ENCODE assay signal across 16 mouse cellular contexts in the genomic region with DNA sequence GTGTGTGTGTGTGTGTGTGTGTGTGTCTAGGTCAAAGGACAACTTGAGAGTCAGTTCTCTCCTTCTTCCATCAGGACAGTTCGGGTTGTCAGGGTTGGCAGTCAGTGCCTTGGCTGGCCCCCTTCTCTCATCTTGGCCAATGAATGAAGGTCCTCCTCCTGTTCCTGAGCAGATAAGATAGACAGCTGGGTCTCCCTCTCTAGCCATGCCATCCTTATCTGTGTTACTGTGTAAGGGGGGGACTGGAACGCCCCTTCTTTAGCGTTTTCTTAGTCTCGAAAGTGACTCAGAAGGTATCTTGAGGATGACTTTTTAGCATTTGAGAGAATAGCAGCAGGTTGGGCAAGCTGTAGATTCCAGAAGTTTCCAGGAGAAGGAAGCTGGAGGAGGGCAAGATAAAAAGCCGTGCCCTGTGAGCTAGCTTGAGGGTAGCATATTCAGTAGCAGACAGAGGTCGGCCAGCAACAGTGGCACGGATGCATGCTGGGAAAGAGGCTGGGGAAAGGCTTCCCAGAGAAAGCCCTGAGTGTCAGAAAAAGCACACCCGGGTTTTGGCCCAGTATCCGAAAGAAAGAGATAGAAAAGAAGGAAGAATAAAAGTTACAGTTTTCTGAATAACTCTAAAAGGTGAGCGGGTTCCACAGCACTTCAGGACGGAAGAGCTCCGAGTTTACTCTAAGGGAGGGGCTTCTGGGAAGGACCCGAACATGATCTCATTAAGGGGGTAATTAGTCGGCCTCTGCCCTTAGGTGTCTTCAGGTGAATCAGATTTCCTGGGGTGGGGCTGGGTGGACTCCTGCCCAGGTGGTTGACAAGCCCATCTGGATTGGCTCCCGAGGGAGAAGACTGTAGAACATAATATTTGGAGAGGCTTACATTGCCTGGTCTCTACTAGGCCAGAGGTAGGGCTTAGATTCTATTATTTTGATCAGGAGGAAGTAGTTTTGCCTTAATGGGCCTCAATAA. TPM values are rescaled to one million over a fixed set of nuclear protein-coding genes. Genes with fewer than 3 reads are reported as not detected.
A peak's percentile ranks its signal among the peaks of the same experiment; 100 is the strongest.
DNase-seq lines count a peak whose midpoint lies in the region; ATAC-seq lines count a peak whose summit lies in the region.
"Had no signal": no experiment of that assay in that cellular context is flagged by ENCODE, and none has a peak within 500 bp of the region (broad histone marks: within the 10 kb centered on the region; RNA-seq: fewer than 3 reads in every experiment).

No protein-coding gene starts in this region.

- H3K27ac ChIP-seq in intestine, embryonic 15.5 days = no peak overlapping the region
- H3K27ac ChIP-seq in liver, embryonic 16.5 days (ENCODE audit: low read length) = peak overlapping the region; percentile 81
- H3K27ac ChIP-seq: embryonic facial prominence, embryonic 13.5 days; limb, embryonic 12.5 days; midbrain, embryonic 12.5 days had no signal

- peaks cover 17% of the 10 kb centered on the region; the same call in 1 of the 2 replicates for H3K4me1 ChIP-seq in intestine, embryonic 15.5 days (replicated peaks)
- H3K4me1 ChIP-seq in liver, embryonic 16.5 days (ENCODE audit: control insufficient read depth, low read depth, low read length) = peaks cover 40% of the 10 kb centered on the region

- H3K36me3 ChIP-seq in intestine, embryonic 15.5 days = no peaks in the 10 kb centered on the region
- H3K36me3 ChIP-seq in liver, embryonic 16.5 days (ENCODE audit: control insufficient read depth, insufficient read depth) = no peaks in the 10 kb centered on the region
- H3K36me3 ChIP-seq: embryonic facial prominence, embryonic 13.5 days; limb, embryonic 12.5 days; midbrain, embryonic 12.5 days had no signal

- peak; percentile 60 for ATAC-seq in intestine, embryonic 15.5 days
- ATAC-seq in liver, embryonic 16.5 days (ENCODE audit: low read depth) = peak; percentile 99
- ATAC-seq: forebrain, embryonic 14.5 days had no signal

- H3K9ac ChIP-seq in intestine, embryonic 15.5 days = no peak overlapping the region
- peak overlapping the region; percentile 17 for H3K9ac ChIP-seq in liver, embryonic 16.5 days (ENCODE audit: low read depth, low read length)
- H3K9ac ChIP-seq: embryonic facial prominence, embryonic 13.5 days; limb, embryonic 12.5 days; midbrain, embryonic 12.5 days had no signal

- no peaks in the 10 kb centered on the region for H3K27me3 ChIP-seq in intestine, embryonic 15.5 days (replicated peaks)
- H3K27me3 ChIP-seq in liver, embryonic 16.5 days (ENCODE audit: control insufficient read depth, insufficient read depth, low read depth, low read length) = no peaks in the 10 kb centered on the region
- H3K27me3 ChIP-seq: embryonic facial prominence, embryonic 13.5 days; limb, embryonic 12.5 days; midbrain, embryonic 12.5 days had no signal

- peak; percentile 86 for DNase-seq in heart, adult 11 months
- DNase-seq in heart, adult 9 months (ENCODE audit: low spot score in 2 of 2) = no peak
- peak; percentile 74 for DNase-seq in MEL-GATA-1-ER (ENCODE audit: extremely low read depth, low read depth)
- DNase-seq in spleen, adult 18-20 months = no peak
- no peak for DNase-seq in urinary bladder, postnatal 4 days (ENCODE audit: low spot score in 2 of 2)
- DNase-seq in frontal cortex, postnatal 25 days (ENCODE audit: low spot score in 2 of 2) = no peak
- DNase-seq: gastrocnemius, adult 2 months; lung, postnatal 10 days; right cerebral cortex, postnatal 14 days; thymus, postnatal 14 days had no signal

- no peak overlapping the region for H3K4me2 ChIP-seq in intestine, embryonic 15.5 days (replicated peaks)
- peak overlapping the region; percentile 45 for H3K4me2 ChIP-seq in liver, embryonic 16.5 days (ENCODE audit: low read depth, low read length)
- H3K4me2 ChIP-seq: embryonic facial prominence, embryonic 13.5 days; limb, embryonic 12.5 days; midbrain, embryonic 12.5 days had no signal

- no peaks in the 10 kb centered on the region for H3K9me3 ChIP-seq in intestine, embryonic 15.5 days
- H3K9me3 ChIP-seq in liver, embryonic 16.5 days (replicated peaks; ENCODE audit: control insufficient read depth, low read length) = no peaks in the 10 kb centered on the region
- H3K9me3 ChIP-seq: embryonic facial prominence, embryonic 13.5 days; limb, embryonic 12.5 days; midbrain, embryonic 12.5 days had no signal

- whole genome bisulfite sequencing in intestine, embryonic 15.5 days = 61% methylated on average over 15 of the region's 15 CpGs
- WGBS in liver, embryonic 16.5 days (ENCODE audit: insufficient replicate concordance) = 44% methylated on average over 15 of the region's 15 CpGs

- H3K4me3 ChIP-seq in intestine, embryonic 15.5 days (replicated peaks) = no peak overlapping the region
- H3K4me3 ChIP-seq in liver, embryonic 16.5 days (ENCODE audit: low read depth, low read length) = peak overlapping the region; percentile 5
- H3K4me3 ChIP-seq: embryonic facial prominence, embryonic 13.5 days; gastrocnemius, adult 2 months; limb, embryonic 12.5 days; midbrain, embryonic 12.5 days had no signal

RNA-seq across cellular contexts. Expression of a gene that starts 50.9 kb away (rescaled TPM):
- polyA plus RNA-seq in intestine, embryonic 15.5 days (2015; fragmentation: Nextera tagmentation; extraction: Ambion mirVana) = 2.7 and 2.8 TPM in 2 replicates
- polyA plus RNA-seq in liver, embryonic 16.5 days (2015; fragmentation: Nextera tagmentation; extraction: Ambion mirVana) = 4.0 and 4.8 TPM in 2 replicates

RNA-seq across cellular contexts. Expression of a gene that starts 53.3 kb away (rescaled TPM):
- polyA plus RNA-seq in intestine, embryonic 15.5 days (2015; fragmentation: Nextera tagmentation; extraction: Ambion mirVana) = 1.6 and 1.9 TPM in 2 replicates
- 0.04 TPM in 1 of 2 replicates, not detected in the other for polyA plus RNA-seq in liver, embryonic 16.5 days (2015; fragmentation: Nextera tagmentation; extraction: Ambion mirVana)

Comparison
In these comparisons a context has a peak if more than half of its experiments do, and no peak if none do; other contexts are left out.
1. DNase-seq: peak in heart, adult 11 months (single experiment) and MEL-GATA-1-ER (single experiment); none in heart, adult 9 months (0 of 2), spleen, adult 18-20 months (0 of 2), urinary bladder, postnatal 4 days (0 of 2) and frontal cortex, postnatal 25 days (0 of 2).